Mouse (Mus musculus) ovary, adult 10 weeks (tissue): ENCODE results near the gene BC147527. TPM values are rescaled to one million over a fixed set of nuclear protein-coding genes. Genes with fewer than 3 reads are reported as not detected.

Experiments used
- polyA plus RNA-seq: library from polyadenylated mRNA; stranded (reverse); fragments of 350-450 nt; fragmentation: Illumina TruSeq; extraction: RNeasy Lipid Tissue Mini Kit (QIAGEN cat#74804); gene quantifications from one replicate; pipeline ENCODE4 v1.2.3, GENCODE M21; 2014

Gene BC147527
- polyA plus RNA-seq = 0.77 TPM

DNA sequence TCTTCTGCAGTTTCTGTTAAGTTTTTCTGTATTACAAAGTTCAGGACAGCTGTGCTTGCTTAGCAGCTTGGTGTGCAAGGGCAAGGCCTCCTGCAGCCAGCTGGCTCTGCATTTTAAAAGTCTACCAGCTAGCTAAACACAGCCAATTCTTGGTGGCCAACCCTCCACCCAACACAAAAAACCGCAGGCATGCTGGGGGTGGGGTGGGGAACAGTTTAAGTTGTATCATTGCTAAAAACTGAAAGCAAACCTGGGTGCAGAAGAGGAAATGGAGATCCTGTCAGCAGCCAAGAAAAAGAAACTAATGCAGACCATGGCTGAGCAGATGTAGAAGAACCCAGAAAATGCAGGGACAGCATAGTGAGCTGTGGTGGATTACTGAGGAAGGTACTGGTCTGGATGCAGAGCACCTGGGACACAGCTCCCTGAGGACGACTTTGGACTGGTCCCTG is at the start of gene BC147527:
Gene BC147527 (plus strand): TSS at position 402 of the 452 bp plus-strand sequence.

DNA sequence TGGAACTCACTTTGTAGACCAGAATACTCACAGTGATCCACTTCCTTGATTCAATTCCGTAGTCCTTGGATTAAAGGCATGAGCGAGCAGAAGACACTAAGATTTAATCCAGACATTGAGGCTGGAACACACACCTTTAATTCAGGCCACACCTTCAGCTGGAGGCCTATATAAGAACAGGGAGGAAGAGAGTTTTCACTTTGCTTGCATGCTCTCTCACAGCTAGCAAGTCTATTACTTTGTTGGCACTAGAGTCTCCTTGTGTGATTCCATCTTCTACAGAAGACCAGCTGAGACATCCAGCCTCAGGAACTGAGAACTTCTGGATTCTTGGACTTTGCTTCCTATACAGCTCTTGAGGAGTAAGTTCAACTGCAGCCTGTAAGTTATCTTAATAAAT is 37.3 kb upstream of the BC147527 start, which contains the start of gene AF067061:
Gene AF067061 (plus strand): TSS at position 245 of the 400 bp plus-strand sequence.

DNA sequence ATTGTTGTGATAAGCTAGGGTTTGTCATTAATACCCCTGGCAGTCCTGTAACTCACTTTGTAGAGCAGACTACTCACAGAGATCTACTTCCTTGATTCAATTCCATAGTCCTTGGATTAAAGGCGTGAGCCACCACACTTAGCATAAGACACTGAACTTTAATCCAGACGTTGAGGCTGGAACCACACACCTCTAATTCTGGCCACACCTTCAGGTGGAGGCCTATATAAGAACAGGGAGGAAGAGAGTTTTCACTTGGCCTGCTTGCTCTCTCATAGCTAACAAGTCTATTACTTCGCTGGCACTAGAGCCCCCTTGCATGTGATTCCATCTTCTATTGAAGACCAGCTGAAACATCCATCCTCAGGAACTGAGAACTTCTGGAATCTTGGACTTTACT is 16.4 kb downstream of the BC147527 start, which contains the start of gene Tcstv3:
Gene Tcstv3 (plus strand): TSS at position 301 of the 400 bp plus-strand sequence.

Other genes with a start within 250 kb of the BC147527 start
- gene Gm21188, start 248.2 kb upstream of the BC147527 start, polyA plus RNA-seq = 6.3 TPM
- not detected for gene Gm20767, start 160.1 kb upstream of the BC147527 start, polyA plus RNA-seq
- not detected for gene Gm21818, start 128.0 kb upstream of the BC147527 start, polyA plus RNA-seq
- gene Gm21762, start 84.4 kb upstream of the BC147527 start, polyA plus RNA-seq = not detected
- not detected for gene Gm21731, start 61.3 kb upstream of the BC147527 start, polyA plus RNA-seq
- not detected for gene AF067061, start 37.3 kb upstream of the BC147527 start, polyA plus RNA-seq
- not detected for gene Tcstv3, start 16.5 kb downstream of the BC147527 start, polyA plus RNA-seq